Mouse (Mus musculus): Measurements from ENCODE around the gene Tmem121b.

Tmem121b gene

DNA sequence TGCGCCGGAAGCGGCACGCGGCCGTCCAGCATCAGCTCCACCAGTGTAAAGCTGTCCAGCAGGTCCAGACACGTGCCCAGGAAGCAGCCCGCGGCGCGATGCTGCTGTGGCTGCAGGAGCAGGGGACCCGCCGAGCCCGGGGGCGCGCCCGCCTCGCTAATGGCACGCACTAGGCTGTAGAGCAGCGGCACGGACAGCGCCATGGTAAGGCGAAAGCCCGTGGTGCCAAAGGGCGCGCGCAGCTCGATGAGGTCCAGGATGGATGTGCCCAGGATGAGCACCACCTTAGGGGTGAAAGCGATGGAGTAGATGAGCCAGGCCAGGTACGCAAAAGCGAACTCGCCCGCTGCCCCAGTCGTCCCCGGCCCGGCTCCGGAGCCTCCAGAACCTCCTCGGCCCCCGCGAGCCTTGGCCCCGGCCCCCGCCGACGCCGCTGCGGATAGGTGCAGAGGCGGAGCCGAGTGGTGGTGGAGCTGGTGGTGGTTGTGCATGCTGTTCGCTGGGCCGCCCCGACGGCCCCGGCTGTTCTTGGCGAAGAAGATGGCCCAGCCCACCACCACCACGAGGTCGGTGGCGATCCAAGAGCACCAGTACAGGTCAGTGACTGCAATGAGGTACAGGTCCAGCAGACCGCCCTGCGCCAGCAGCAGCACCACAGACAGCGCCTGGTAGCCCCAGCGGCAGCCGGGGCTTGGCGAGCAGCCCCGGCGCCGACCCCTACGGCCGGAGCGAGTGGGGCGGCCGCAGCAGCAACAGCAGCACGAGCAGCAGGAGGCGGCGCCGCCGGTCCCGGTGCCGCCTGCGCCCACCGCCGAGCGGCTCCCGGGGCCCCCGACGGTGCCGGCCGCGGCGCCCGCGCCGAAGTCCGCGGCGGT, 871 bp downstream of the Tmem121b start:
- DNase-seq (ENCODE audit: low spot score in 2 of 2): no peak

DNA sequence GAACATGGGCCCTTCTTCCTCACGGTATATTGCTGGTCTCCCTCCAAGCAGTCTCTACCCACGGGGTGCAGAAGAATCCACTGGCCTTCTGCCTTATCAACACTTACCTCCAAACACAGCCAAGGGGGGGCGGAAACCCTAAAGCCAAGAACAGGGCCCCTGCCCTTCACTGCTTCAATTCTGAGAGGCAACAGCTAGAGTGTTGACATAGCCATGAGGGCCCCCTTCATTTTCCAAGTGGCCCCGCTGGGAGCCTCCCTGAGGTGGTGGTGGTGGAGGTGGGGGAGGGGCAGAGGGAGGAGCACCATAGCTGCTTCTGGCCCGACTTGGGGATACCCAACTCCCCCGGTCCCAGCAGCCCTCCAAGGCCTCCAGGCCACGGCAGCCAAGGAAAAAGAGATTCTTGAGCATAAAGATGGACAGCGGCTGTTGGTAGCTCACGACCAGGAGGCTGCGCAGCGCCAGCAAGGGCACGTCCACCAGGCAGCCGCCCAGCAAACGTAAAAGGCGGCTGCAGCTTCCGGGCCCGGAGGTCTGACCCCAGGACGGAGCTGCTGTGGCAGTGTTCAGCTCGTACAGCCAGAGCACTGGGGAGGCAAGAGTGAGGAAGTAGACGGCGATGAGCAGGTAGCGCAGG, 1.6 kb downstream of the Tmem121b start:
- DNase-seq (ENCODE audit: low spot score in 2 of 2): no peak

DNA sequence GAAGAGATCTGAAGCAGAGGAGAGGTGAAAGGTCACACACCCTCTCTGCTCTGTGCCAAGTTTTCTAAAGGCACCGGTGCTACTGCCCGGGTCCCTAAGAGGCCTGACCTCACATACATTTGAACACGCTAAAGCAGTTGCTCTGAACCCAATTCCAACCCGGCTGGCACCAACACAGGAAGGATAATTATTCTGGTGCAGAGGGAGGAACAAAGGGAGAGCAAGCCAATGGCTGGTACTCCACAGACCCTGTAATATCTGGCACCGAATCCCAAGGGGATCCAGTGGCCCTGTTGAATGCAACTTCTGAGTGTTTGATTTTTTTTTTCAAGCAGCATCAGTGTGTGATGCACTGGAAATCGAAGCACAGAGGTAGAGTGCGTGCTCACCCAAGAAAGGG, 2.5 kb downstream of the Tmem121b start:
- DNase-seq (ENCODE audit: low spot score in 2 of 2): no peak

DNA sequence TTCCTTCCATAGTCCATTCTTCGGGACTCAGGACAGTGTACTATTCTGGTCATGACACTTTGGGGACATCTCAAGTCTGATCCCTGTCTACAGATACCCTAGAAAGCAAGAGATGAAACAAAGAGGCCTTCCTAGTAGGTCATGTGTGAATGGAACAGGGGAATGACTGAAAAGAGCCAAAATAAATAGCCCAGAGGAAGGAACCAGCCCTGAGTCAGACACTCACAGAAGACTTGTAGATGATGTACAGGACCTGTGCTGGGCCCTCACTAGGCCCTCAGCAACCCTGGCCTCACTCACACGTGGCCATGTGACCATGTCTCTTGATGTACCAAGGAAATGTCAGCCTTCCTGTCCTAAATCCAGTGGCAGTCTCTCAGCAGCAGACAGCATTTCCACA, 4.1 kb downstream of the Tmem121b start:
- DNase-seq (ENCODE audit: low spot score in 2 of 2): no peak

DNA sequence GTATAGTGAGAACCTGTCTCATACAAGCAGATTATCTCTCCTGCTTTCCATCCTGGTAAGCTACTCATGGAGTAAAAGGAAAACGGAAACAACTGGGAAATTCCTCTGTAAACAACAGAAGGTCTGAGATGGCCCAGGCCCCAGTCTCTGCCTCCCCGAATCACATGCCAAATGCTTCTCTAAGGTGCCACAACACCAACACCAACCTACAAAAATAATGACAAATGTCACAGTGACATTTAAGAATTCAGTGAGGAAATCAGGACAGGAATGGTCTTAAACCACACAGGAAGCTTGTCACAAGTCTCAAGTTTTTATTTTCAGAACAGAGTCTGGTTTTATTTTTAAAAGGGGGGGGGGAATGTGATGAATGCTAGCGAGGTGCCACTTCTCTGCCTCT, 5.0 kb downstream of the Tmem121b start:
- no peak for DNase-seq (ENCODE audit: low spot score in 2 of 2)

DNA sequence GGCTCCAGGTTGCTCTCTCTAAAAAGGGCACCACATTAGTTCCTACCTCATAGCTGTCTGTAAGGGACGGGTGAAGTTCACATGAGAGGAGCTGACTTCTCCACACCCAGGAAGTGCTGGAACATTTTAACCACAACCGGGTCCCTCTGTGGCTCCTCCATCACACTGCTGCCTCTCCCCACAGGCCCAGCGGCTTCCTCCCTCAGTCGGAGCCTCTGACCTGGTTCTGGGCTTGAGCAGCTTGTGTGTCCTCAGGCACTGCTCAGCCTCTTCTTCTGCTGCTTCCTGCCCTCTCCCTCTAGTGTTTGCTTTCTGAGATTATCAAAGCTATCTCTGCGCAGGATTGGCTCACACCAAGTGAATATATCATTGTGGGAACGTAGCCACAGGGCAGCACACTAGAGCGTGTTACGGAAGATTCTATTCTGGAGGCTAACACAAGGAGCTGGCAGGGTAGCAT, 7.5 kb downstream of the Tmem121b start:
- no peak for DNase-seq (ENCODE audit: low spot score in 2 of 2)

DNA sequence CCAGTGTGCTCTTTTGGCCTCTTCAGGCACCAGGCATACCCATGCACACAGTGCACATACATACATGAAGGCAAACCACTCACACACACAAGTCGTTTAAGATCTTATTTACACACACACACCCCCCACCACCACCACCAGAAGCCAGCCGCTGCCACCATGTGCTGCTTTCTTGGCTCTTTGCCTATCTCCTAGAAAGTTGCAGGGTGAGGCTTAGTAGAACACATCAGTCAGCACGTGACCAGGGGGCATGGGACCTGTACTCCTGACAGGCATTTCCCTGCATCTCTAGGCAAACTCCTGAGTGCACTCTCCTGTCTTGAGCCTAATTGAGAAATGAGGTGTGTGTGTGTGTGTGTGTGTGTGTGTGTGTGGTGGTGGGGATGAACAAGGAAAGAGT, 8.6 kb downstream of the Tmem121b start:
- DNase-seq (ENCODE audit: low spot score in 2 of 2): no peak

DNA sequence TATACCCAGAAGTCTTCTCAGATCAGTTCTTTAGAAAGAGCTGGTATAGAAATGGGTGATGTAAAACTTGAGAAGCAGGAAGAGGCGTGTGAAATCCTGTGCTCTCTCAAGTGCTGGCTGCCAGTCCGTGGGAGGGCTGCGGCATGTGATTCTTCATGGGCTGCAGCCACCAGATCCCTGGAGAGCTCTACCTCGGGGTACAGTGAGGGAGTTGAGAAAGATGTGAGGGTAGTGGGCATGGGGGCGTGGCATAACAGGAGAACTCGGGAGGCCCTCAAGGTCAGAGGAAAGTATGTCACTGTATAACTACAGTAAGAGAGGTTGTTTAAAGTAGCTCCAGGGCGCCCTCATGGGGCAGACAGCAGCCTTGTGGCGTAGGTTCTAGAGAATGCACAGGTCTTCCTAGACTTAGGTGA, 10.4 kb downstream of the Tmem121b start:
- no peak for DNase-seq (ENCODE audit: low spot score in 2 of 2)

DNA sequence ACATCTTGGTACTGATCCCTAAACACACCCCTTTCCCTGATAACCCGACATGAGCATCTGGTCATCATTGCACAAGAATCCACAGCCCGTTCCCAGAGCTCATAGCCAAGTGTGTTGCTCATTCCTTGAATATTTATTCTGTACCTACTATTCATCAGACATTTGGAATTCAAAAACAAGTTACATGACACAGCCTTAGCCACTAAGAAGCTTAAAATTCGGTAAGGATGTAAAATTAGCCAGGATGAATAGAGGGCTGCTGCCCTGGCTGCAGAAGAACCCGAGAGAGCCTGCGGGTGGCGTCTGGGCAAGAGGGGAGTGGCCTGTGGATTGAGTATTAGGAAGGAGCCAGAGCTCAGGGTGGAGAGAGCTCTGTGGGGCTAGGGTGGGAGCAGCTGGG, 10.9 kb downstream of the Tmem121b start:
- no peak for DNase-seq (ENCODE audit: low spot score in 2 of 2)

DNA sequence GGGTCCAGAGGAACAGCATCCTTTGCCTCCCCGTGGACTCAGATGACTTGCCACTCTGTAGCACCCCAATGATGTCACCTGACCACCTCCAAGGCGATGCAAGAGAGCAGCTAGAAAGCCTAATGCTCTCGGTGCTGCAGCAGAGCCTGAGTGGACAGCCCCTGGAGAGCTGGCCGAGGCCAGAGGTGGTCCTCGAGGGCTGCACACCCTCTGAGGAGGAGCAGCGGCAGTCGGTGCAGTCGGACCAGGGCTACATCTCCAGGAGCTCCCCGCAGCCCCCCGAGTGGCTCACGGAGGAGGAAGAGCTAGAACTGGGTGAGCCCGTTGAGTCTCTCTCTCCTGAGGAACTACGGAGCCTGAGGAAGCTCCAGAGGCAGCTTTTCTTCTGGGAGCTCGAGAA, 11.6 kb downstream of the Tmem121b start:
- no peak for DNase-seq (ENCODE audit: low spot score in 2 of 2)

DNA sequence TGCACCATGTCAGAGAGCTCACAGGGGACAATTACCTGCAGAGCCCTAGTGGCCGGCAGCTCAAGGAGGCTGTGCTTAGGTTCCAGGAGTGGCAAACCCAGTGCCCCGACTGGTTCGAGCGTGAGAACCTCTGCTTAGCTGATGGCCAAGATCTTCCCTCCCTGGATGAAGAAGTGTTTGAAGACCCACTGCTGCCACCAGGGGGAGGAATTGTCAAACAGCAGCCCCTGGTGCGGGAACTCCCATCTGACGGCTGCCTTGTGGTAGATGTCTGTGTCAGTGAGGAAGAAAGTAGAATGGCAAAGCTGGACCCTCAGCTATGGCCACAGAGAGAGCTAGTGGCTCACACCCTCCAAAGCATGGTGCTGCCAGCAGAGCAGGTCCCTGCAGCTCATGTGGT, 12.1 kb downstream of the Tmem121b start:
- no peak for DNase-seq (ENCODE audit: low spot score in 2 of 2)

DNA sequence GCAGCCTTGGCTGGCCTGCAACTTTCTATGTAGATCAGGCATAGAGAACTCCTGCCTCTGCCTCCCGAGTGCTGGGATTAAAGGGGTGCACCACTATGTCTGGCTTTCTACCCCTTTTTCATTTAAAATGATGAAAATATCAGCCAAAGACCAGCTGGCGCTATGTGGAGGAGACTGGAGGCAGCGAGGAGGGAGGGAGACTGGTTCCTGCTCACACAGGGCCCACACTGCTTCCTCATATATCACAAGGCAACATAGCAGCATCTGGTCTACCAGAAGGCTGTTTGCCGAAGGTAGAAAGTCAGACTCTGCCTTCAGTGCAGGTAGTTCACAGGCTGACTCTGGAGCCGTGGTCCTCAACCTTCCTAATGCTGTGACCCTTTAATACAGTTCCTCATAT, 13.2 kb downstream of the Tmem121b start:
- no peak for DNase-seq (ENCODE audit: low spot score in 2 of 2)

DNA sequence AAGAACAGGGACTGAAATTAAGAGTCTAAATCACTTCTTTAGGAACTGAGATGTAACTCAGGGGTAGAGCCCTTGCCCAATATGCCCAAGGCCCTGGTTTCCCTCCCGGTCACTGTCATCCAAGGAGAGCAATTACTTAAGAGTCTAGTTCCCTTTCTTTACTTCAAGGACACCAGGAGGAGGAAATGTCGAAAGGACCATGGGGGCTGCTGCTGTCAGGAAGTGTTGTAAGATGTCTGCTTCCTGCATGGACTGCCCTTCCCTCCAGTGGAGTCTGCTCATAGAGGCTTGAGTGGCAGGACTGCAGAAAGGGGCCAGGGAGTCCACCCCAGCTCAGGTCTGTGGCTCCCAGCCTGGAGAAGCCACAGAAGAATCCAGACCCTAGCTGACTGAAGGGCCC, 14.3 kb downstream of the Tmem121b start:
- no peak for DNase-seq (ENCODE audit: low spot score in 2 of 2)

DNA sequence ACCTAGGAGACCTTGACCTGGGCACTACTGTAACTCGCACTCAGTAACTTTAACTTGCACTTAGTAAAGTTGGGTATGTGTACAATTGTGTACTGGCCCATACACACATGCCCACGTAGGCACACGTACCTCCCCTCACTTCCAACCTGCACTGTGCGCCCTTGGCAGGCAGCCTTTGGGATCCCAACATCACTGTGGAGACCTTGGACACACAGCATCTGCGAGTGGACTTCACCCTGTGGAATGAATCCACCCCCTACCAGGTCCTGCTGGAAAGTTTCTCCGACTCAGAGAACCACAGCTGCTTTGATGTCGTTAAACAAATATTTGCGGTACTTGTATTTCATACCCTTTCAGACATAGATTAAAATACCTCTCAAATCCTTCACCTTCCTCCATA, 18.3 kb downstream of the Tmem121b start:
- DNase-seq (ENCODE audit: low spot score in 2 of 2): no peak

DNA sequence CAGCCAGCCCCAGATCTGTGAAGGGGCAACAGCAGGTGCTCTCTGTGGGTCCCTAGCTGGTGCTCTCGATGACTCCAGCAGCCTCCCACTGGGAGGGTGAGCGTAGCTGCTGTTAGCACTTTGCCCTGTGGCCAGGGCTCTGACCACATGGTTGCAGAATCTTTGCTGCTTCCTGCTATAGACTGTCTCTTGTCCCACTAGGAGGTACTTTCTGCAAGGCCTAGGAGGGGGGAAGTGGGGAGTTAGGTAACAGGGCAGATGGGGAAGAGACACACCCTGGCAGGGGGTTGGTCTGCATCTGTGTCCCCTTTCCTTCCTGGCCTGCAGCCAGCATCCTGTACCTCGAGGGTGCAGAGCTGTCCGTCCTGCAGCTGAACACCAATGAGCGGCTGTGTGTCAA, 20.2 kb downstream of the Tmem121b start:
- DNase-seq (ENCODE audit: low spot score in 2 of 2): no peak

DNA sequence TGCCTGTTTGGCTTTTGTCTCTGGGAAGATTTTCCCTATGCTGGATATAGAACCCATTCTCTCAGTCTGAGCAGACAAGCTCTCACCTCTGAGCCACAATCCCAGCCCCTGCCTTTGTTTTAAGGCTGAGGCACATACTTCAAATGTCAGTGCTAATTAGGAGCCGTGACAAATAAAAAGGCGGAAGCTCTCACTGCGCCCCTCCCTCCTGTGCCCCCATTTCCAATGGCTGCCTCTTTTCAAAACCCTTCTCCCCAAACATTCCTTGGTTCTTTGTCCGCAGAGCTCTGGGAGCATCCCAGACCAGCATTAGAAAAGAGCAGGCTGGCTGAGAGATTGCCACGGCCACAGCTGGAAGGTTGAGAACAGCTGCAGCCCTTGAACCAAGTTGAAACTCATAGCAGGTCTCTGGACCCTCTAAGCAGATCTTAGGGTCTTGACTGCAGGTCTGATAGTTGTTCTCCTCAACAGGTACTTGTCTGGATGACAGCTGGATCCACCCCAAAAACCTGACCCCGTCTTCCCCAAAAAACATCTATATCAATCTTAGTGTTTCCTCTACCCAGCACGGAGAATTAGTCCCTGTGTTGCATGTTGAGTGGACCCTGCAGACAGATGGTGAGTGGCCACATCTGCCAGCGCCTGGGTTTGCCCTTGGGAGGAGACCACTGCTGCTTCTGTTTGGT, 21.0 kb downstream of the Tmem121b start:
- no peak for DNase-seq (ENCODE audit: low spot score in 2 of 2)

DNA sequence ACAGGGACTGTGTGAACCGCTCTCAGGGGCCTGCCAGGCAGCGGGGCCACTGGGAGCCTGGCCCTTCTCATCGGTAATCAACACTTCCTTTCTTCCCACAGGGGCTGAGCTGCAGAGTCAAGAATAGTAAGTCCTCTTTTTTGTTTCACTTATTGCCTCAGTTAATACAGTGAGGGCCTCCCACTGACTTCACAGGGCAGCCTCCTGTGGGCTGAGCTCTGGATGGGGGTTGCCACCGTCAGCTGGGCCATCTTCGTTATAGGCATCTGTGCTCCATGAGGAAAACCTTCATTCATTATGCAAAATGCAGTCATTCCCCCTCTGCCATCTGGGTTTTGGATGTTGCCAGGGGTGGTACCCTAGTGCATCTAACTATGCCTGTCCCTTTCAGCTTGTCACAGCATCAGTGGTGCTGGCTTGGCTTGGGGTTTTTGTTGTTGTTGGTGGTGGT, 21.6 kb downstream of the Tmem121b start:
- DNase-seq (ENCODE audit: low spot score in 2 of 2): no peak

DNA sequence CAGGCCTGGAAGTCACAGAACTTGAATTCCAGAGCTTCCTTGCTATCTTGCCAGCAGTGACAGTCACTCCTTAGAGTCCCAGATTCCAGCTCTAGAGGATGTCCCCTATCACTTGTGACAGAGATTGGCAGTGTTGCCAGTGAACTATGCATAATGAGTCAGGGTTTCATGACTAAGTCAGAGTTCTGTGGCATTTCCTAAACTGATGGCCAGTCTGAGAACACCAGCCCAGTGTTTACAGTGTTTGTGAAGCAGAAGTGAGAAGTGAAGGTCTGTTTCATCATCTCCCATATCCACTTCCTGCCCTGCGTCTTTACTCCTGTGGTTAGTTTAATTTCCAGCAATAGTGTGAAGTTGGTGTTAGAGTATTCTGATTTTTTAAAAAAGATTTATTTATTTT, 22.9 kb downstream of the Tmem121b start:
- no peak for DNase-seq (ENCODE audit: low spot score in 2 of 2)

DNA sequence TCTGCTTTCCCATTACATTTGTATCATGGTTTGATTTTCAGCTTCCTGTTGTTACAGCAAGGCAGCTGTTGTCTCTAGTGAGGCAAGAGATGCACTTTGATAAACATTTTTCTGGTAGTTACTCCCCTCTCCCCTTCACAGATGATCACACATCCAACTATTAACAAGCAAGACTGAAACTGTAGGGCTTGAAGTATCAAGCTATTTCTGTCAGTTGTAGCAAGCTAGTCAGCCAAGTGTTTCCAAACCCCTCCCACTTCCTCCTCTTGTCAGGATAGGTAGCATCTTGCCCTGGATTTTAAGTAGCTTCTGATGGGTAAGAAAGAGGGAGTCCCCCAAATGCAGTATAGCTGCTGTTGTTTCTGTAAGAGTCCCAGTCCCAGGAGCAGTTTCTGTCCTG, 23.8 kb downstream of the Tmem121b start:
- no peak for DNase-seq (ENCODE audit: low spot score in 2 of 2)

DNA sequence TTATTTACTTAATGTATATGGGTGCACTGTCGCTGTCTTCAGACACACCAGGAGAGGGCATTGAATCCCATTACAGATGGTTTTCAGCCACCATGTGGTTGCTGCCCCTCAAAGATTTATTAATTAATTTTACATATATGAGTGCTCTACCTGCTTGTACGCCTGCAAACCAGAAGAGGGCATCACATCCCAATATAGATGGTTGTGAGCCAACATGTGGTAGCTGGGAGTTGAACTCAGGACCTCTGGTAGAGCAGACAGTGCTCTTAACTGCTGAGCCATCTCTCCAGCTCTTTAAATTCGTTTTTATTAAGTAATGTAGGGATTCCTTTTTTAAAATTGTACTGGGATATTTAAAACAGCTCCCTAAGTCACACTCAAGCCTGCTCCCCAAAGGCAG, 24.3 kb downstream of the Tmem121b start:
- no peak for DNase-seq (ENCODE audit: low spot score in 2 of 2)

DNA sequence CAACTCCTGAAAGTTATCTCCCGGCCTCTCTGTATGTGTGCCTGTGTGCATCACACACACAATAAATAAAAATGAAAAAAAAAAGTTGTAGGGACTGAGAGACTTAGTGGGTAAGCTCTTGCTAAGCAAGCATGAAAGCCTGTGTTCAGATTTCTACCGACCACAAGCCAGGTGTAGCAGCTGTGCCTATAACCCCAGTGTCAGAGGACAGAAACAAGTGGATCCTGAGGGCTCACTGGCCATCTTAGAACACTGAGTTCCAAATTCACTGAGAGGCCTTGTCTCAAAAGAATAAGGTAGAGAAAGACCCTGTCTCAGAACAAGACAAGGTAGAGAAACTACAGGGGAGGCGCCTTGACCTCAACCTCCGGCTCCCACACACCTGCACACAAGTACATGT, 25.3 kb downstream of the Tmem121b start:
- no peak for DNase-seq (ENCODE audit: low spot score in 2 of 2)

DNA sequence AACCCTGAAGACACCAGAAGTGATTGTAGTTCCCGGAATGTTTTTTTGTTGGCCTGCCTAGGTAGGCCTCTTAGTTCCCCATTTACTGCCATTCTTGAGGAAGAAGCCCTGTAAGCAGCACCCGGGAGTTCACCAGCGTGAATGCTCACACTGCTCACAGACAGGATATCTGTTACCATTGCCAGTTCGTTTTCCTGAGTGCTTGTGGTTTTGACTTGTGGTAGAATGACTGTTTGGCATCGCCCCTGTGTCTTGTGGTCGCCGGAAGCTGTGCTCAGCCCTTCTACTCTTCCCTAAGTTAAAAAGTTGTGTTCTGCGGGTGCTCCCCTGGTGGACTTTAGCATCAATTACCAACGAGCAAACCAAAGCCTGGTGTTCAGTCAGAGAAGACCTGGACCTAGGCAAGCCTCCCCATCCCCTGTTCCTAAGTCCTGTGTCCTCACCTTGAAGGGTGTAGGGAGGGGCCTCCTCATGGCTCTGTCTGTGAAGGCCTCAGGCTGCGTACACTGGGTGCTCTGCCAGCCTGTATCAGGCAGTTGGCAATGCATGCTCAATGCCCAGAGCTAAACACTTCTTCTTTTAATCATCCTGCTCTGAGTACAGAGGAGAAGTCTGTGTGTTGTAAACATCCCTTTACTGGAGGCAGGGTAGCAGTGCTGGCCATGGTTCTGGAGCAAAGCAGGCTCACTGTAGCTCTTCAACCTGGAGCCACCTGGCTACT, 26.8 kb downstream of the Tmem121b start:
- DNase-seq (ENCODE audit: low spot score in 2 of 2): no peak
